Mouse (Mus musculus) gastrocnemius, adult 18-20 months (tissue): ENCODE measurements around the gene Josd2. TPM values are rescaled to one million over a fixed set of nuclear protein-coding genes. Genes with fewer than 3 reads are reported as not detected.

Experiments used
- DNase-seq: peaks from one replicate; pipeline ENCODE4 v3.0.0; 2021; ENCODE audit warnings: low spot score
- long read RNA-seq, 2 experiments: library from polyadenylated mRNA; stranded (forward); transcript quantifications; one replicate each; pipeline ENCODE4 v2.0.0; 2021
- total RNA-seq, 2 experiments: library from RNA; stranded (reverse); gene quantifications; 2 replicates each; pipeline ENCODE4 v1.2.3; 2021

Josd2 gene
- 10 to 100 TPM; 49.8 to 49.9 TPM for total RNA-seq
- long read RNA-seq, experiment 1, transcript Josd2-204 (5 exons, 864 nt), result major isoform, 12 of 28 reads
- long read RNA-seq, experiment 1, partial matches to known transcripts, result 7 of 28 reads
- long read RNA-seq, experiment 1, other reads (novel, unspliced or antisense), result 5 of 28 reads
- long read RNA-seq, experiment 2, transcript Josd2-204 (5 exons, 864 nt), result major isoform, 13 of 31 reads
- long read RNA-seq, experiment 2, partial matches to known transcripts, result 5 of 31 reads
- long read RNA-seq, experiment 2, other reads (novel, unspliced or antisense), result 9 of 31 reads

GRCm38 (mm10) chr7:44467811-44468411 lies at the start of gene Josd2:
TSS of gene Josd2 (plus strand) at chr7:44467980.
- DNase-seq, result peak; percentile 97

GRCm38 (mm10) chr7:44427666-44428065 lies 40.1 kb upstream of the Josd2 start:
- no peak for DNase-seq

DNA sequence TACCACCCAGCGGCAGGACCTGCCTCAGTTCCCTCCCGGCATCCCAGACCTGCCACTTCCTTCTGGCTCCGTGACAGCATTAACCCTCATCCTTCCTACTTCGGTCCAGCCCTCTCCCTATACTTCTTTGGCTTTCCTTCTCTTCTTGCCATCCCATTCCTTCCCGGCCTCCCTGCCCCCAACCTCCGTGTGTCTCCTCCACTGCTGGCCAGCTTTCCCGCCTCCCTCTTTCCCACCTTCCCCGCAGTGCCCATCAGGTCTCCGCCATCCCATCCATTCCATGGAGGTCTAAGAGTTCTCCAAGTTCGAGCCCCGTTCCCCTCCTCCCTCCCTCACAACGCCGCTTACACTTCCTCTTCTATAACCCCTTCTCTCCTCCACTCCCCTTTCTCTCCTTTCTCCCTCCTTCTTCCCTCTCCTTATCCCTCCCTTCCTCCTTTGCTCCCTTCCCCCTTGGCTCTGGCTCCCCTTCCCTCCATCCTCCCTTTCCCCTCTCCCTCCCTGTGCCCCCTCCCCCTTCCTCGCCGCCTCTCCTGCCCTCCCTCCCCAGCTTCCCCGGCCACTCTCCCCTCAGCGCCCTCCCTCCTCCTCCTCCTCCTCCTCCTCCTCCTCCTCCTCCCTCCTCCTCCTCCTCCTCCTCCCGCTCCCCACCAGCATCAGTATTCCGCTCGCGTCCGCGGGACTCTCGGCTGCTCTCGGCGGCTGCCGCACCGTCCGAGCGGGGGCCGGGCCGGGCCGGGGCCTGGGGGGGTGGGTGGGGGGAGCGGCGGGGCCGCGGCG lies 39.4 kb upstream of the Josd2 start:
- DNase-seq, result no peak

- no peak for DNase-seq
Measured at GRCm38 (mm10) chr7:44428968-44429521, 38.7 kb upstream of the Josd2 start, which contains the start of gene Lrrc4b. TSS of gene Lrrc4b (plus strand) at chr7:44429018.

- no peak for DNase-seq
Measured at GRCm38 (mm10) chr7:44429534-44430488, 38.0 kb upstream of the Josd2 start.

DNA sequence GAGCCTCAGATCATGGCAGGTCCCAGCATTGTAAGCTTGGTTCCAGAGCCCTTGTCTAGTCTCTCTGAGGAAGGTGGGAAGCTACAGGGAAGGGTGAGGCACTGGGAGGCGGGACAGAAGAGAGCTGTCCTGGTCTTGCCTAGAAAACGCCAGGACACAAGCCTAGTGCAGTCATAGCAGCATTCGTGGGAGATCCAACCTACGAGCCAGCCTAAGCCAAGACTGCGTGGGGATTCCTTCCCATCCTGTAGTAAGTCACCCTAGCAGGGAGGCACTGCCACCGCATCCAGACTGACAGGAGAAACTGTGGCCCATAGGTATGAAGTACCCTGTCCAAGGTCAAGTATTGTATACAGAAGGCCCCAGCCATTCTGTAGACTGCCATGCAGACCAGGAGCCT lies 35.2 kb upstream of the Josd2 start:
- DNase-seq, result no peak

GRCm38 (mm10) chr7:44433371-44433770 lies 34.4 kb upstream of the Josd2 start:
- DNase-seq, result no peak

GRCm38 (mm10) chr7:44434089-44434488 lies 33.7 kb upstream of the Josd2 start:
- no peak for DNase-seq

- no peak for DNase-seq
Measured at GRCm38 (mm10) chr7:44435796-44436195, 32.0 kb upstream of the Josd2 start.

DNA sequence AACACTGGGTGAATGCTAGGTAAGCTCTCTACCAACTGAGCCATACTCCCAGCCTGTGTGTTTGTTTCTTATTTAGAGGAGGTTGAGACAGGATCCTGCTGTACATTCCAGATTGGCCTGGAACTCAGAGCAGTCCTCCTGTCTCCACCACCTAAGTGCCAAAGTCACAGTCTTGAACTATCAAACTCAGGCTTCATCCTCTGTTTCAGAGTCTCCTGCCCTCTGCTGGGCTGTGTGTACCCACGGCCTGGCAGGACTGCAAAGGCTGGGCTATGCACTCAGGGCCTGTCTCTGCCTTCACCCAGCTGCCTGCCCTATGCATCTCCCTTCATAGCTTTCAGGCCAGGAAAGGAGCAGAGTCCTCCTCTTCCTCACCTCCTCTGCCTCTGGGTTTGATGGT lies 31.5 kb upstream of the Josd2 start:
- DNase-seq, result no peak

DNA sequence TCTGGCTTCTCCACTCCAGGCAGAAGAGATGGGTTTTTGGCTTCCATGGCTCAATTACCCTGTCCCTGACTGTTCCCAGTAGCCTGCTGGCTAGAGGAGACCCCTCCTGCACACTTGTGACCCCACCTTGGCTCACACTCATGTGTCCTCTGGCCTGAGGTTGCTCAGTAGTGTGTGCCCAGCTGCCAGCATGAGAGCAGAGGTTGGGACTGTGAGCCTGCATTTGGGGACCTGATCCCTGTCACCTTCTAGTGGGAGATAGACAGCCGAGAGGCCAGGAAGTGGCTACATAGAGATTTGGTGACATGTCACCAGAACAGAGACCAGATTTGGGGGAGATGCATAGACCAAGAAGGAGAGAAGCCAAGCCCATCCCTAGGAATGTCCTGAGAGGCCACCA lies 30.6 kb upstream of the Josd2 start:
- no peak for DNase-seq

- DNase-seq, result no peak
Measured at GRCm38 (mm10) chr7:44437933-44438332, 29.8 kb upstream of the Josd2 start.

DNA sequence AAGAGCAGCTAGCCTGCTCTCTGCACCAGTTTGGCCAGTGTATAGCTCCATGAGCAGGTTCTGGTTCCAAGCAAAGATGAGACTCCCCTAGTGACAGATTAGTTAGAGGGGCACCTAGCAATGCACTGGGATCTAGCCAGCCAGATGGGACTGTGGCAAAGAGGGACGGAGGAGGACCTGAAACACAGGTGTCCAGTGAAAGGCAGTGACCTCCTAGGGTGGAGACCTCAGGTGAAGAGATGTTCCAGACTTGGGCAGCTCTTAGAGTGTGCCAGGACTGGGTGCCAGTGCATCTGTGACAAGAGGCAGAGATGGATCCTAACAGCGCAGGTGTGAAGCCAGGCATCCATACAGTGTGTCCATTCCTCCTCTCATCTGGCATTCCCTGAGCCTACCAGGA lies 28.1 kb upstream of the Josd2 start:
- DNase-seq, result no peak

DNA sequence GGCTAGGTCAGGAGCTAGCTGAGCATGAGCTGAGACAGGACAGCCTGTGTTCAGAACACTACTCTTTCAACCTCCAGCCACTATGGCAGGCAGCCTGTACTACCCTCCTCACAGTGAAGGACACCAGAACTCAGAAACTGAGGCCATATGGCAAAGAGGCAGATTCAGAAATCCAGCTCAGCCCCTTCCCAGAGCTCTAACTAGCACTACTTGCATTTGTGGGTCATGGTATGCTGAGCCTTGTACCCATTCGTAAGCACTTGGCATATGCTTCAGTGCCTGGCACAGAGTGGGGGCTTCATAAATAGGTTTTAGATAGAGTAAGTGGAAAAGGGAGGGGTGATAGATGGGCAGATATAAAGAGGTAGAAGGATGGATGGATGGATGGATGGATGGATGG lies 27.3 kb upstream of the Josd2 start:
- no peak for DNase-seq

DNA sequence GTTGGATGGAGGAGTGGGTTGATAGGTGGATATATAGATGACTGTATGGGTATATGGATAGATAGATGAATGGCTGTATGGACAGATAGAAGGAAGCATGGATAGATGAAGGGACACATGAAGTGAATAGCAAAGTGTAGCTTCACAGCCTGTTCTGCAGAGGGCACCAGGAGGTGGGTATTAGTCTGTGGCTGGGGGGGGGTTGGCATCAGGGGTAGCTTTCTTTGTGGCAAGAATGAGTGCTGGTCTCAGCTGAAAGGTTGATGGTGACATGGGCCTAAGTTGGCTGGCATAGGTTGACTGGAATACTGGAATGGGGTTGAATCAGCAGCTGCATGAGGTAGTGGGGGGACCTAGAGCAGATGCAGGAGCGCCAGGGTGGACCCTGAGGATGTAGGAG lies 26.6 kb upstream of the Josd2 start:
- DNase-seq, result no peak

GRCm38 (mm10) chr7:44441648-44442109 lies 26.1 kb upstream of the Josd2 start:
- no peak for DNase-seq

- DNase-seq, result no peak
Measured at GRCm38 (mm10) chr7:44442407-44442821, 25.4 kb upstream of the Josd2 start.

- DNase-seq, result no peak
Measured at GRCm38 (mm10) chr7:44443268-44444173, 24.3 kb upstream of the Josd2 start.

DNA sequence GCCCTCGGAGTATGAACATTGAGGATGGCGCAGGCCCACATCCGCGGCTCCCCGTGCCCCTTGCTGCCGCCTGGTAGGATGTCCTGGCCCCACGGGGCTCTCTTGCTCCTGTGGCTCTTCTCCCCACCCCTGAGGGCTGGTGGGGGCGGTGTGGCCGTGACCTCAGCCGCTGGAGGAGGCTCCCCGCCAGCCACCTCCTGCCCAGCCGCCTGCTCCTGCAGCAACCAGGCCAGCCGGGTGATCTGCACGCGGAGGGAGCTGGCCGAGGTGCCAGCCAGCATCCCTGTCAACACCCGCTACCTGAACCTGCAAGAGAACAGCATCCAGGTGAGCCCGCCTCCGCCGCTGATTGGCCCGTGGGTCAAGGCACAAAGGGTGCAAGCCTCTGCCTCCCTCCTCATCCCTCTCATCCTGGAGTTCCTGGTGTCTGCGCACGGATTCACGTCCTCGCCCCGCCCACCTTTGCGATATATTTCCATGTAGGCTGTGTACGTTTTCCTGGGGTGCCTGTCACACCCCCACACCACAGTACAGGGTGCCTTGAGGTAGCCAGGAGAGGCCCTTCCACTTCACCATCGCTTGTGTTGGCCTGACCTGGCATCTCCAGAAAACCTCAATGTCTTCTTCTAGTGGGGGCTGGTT lies 22.8 kb upstream of the Josd2 start:
- no peak for DNase-seq
